Mouse (Mus musculus): ENCODE data around the gene Arhgap10.

Arhgap10 gene

DNA sequence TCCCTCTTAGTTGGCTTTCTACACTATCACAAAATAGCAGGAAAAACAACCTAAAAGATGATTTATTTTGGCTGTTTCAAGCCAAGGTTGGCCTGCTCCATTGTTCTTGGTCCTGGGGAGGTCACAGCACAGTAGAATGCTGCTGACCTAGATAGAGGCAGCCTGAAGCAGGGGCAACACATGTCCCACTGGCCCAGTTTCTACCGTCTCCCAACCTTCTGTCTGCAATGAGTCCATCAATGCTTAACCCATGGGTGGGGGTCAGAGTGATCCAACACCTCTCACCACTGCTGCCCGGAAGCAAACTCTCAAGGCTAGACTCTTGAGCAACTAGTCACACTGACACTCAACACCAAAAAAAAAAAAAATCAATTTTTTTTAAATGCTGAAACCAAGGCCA, 31.0 kb downstream of the Arhgap10 start:
- peak; percentile 49 for DNase-seq (ENCODE audit: low read depth, low spot score)

DNA sequence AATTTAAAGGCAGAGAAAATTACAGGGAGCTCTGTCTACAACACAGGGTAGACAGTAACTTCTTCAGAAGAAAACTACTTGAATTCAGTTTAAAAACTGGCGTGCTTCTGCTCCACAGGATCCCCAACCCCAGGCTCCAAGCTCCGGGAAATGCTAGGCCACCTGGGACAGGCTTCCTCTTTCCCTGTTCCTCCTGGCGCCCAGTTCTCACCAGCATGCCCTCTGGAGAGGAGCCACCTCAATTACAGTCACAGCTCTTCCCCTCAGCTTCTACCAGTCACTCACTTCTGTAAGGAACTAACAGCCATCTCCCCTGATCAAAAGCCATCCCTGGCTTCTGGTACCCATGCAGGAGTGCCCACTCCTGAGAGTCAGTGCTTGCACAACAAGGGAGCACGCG, 32.9 kb downstream of the Arhgap10 start:
- peak; percentile 27 for DNase-seq (ENCODE audit: low read depth, low spot score)

DNA sequence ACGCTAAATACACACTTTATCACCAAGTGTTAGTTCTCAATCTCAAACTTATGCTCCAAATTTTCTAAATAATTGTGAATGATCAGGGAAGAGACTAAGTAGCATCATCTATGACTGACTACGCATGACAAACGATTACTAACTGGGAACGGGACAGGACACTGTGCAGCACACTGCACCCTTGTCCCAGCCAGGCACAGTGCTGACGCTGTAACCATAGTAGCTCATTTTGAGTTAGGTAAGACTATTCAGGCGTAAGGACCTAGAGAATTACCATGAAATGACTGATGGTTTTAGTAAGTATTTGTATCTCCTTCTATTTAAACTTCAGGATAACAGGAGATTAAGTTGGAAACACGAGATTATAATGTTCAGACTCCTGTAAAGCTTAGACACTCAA, 33.5 kb downstream of the Arhgap10 start:
- no peak for DNase-seq (ENCODE audit: low read depth, low spot score)

DNA sequence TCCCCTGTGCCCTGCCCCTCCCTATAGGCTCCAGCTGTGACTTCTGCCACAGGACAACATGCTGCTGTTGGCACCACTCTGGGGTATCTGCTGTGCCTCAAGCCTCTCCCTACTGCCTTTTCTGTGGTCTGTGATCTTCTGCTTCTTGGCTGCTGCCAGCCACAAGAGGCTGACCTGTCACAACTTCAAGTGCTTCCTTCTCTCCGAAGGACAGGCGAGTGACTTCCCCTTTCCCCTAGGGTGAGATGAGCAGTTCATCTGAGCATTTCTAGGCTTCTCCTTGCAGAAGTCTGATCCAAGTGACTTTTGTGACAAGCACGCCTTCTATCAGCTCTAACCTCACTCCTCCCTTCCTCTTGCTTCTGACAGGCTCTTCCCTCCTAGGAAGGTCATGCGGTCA, 34.1 kb downstream of the Arhgap10 start:
- DNase-seq (ENCODE audit: low read depth, low spot score) = peak; percentile 17

DNA sequence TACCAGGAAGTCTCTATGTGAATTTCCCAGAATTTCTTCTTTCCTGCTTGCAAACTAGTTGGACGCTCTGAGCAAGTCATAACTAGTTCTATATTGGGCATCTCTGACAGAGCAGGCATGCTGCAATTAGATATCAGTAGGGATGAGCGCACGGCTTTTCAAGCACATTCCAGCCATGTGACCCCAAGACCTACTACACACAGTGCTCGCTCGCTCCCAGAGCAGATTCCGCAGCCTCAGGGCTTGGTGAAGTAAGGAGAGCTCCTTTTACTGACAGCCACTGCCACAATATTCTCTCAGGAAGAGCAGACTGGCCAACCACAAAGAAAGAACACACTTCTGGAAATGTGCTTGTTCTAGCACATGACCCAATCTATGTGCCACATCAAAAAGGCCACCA, 36.0 kb downstream of the Arhgap10 start:
- DNase-seq (ENCODE audit: low read depth, low spot score) = no peak

DNA sequence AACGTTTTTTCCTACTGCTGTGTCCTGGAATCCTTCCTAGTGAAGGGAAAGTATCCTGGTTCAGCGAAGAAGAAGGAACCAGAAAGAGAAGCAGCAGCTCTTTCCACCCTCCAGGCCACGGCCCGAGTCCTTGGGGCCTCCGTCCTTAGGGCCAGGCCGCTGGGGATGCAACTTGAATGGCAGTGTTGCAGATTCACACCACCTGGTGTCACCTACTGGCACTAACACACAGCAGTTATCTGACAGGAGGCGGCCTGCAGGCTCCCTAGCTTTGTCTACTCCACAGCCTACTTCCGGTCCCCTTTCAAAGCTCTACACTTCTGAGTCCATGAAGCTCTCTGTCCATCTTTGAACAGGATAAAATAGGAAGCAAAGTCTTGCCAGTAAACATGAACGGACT, 37.8 kb downstream of the Arhgap10 start:
- no peak for DNase-seq (ENCODE audit: low read depth, low spot score)

DNA sequence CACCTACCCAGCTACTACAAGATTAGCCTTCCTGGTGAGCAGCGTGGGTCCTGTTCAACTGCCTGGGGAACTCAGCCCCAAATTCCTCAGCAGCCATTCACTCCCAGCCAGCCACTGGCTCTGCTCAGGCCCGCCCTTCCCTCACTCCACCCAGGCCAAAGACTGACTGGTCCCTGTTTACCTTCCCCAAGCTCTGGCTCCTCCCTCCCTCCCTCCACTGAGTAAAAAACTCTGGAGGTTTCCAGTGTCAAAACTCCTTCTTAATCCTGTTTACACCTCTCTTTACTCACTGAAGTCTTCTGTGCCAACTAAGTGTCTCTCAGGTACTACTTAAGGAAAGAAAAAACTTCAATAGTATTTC, 38.9 kb downstream of the Arhgap10 start:
- DNase-seq (ENCODE audit: low read depth, low spot score) = no peak

DNA sequence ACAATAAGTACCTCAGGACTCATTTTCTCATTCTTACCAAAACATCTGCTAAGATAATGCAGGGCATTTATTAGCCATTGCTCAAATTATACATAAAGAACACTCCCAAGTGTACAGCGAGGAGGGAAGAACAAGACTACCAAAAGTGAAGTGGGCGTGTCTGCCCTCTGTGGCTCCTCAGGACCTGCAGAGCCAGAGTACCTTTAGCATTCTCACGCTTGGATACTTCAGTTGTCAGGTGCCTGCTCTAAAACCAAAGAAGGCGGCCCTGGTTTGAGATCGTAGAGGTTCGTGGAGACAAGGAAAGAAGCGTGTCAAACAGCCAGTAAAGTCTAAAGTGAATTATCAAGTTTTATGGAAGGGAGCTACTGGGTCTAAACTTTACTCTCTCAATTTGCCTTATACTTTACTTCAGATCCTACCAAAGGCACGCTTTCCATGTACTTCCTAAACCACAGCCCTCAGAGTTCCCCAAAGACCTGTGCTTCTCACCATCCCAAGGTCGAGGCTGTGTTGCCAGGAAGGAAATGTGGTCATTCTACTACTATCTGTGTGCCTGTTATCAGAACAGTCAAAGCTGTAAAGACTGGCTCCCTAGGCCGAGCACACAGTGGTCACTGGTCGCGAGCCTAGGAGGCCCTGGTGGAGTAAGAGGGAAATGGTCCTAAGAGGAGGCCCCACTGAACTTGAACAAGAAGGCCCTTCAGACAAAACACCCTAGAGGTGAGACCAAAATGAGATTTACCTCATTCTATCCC, 39.4 kb downstream of the Arhgap10 start:
- no peak for DNase-seq (ENCODE audit: low read depth, low spot score)

DNA sequence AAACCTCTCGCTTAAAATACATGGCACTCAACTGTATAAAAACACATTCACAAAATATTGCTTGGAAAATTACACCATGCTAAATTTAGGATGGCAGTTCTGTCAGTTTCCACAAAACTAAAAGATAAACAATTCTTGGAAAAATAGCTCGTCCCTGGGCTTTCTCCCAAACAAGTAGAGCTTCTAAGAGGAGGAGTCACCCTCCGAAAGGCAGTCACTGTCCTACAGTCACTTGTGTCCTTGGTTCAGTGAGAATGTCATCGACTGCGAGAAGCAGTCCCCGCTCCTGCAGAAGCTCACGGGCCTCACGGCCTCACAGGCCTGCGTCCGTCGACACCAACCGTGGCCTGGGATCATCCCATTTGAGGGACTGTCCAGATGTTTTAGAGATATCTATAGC, 40.1 kb downstream of the Arhgap10 start:
- peak; percentile 41 for DNase-seq (ENCODE audit: low read depth, low spot score)

DNA sequence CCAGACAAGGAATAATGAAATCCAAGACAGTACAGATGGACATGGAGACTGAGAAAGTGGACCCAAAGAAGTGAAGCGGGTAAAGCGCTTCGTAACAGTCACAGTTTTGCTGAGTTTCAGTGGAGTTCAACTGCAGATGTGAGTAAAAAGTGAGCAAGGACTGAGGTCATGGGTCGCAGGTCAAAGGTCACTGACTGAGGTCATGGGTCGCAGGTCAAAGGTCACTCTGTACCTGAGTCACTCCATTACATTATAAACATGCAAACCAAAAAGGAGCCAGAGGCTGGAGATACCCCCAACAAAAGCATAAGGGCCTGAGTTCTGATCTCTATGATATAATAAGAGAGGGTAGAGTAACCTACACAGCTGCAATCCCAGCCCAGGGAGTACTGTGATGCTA, 43.1 kb downstream of the Arhgap10 start:
- no peak for DNase-seq (ENCODE audit: low read depth, low spot score)

DNA sequence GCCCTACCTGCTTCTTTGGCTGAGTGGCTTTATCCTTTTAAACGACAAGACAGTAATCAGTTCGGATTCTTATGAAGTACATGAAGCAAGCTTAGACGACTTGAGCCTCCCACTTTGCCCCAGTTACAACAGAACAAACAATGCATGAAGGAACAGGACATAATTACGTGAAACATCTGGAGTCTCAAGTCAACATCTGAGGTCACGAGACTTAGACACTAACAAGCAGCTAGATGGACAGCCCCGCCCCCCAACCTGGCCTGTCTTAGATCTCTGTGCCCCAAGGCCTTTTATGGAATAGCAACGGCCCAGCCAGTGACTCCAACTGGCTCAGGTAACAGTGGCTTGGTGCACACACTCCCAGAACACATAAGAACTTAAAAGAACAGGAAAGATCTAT, 44.0 kb downstream of the Arhgap10 start:
- no peak for DNase-seq (ENCODE audit: low read depth, low spot score)

DNA sequence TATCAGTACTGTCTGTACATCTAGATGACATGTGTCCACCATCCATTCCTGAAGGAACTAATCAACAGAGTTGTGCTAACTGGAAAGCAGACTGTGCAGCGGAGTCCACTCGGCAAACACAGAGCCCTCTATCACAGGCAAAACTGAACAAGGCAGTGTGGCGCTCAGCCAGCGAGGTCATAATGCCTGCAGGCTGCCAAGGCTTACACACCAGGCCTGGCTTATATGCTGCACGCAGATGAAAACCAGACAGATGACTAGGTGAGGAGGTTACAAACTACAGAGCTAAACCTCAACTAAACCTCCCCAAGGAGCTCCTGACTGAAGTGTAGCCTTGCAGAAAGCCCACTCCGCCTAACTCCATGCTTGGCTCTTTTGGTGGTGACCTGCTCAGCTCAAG, 44.4 kb downstream of the Arhgap10 start:
- peak; percentile 44 for DNase-seq (ENCODE audit: low read depth, low spot score)

DNA sequence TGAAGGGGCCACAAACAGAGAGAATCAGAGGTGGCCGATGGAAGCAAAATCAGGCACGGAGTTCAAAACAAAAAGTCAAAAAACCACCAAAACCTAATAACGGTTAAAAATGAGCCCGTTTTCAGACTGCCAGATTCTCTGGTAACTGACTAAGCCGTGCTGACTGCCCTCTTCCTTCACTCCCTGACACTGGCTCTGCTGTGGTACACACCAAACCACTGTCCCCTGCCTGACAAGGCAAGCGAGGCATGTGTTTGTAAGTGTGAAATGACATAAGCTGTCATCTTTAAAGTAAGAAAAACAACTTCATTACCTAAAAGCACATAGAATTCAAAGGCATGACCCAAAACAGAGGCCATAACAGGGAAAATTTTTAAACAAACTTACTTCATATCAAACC, 56.4 kb downstream of the Arhgap10 start:
- no peak for DNase-seq (ENCODE audit: low read depth, low spot score)

DNA sequence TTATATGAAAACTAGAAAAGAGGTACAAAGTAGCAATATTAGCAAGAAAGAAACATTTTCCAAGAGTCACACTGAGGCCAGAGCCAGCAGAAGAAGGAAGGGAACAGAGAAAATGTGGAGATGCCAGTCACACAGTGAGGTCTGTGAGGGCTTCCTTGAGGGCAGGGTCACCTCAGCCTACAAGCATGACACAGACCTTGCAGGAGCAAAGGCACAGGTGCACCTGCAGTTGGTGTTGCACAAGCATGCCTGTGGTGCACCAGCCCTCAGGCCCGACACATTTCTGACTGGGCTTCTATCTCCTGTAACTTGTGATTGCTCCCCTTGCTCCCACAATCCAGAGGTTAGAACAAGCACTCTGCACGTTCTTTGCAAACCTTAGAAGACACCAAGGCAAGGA, 57.4 kb downstream of the Arhgap10 start:
- no peak for DNase-seq (ENCODE audit: low read depth, low spot score)

DNA sequence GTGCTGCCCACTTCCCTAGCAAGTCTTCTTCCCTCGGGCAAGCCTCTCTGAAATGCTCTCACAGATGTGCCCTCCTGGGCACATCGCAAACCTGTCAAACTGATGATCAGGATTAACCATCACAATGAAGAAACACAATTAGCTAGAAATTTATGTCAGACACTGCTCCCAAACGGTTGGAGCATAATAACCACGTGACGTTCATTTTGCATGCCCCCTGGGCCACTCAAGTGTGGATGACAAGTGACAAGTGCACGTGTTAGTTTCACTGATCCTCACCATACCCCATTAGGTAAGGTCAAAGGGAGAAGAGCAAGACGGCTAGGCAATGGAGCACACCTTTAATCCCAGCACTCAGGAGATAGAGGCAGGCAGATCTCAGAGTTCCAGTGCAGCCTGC, 58.1 kb downstream of the Arhgap10 start:
- DNase-seq (ENCODE audit: low read depth, low spot score) = no peak

DNA sequence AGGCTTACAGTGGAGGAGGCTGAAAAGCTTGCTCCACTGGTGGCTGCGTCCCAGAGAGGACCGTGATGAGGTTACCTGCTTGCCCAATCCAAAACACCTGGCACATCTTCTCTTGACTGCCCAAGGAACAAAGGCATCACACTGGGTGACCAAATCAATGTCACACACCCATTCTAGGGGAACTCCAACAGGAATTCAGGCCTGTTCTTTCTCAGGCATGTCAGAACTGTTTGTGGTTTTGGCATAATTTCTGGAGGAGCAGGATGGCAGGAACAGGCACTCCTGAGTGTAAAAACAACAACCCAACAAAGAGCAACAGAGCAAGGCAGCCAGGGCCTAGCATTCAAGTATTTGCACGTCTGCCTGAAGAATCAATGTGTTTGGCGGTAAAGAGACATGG, 59.2 kb downstream of the Arhgap10 start:
- no peak for DNase-seq (ENCODE audit: low read depth, low spot score)

DNA sequence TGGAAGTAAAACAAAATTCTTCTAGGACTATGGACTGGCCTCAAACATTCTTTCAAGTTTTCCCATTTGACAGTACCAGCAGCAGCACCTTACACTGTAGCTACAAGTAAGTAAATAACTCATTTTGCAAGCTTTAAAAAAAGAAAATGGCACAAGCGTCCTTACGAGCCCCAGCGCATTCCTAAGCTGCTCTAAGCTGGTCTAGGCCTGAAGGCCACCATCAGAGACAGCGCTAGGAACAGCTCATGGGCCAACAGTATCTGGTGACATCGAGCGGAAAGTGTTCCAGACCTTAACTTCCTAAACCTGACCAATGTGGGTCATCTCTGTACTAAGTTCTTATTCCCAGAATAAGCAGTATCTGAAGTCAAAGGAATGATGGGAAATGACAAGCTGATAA, 61.5 kb downstream of the Arhgap10 start:
- no peak for DNase-seq (ENCODE audit: low read depth, low spot score)

DNA sequence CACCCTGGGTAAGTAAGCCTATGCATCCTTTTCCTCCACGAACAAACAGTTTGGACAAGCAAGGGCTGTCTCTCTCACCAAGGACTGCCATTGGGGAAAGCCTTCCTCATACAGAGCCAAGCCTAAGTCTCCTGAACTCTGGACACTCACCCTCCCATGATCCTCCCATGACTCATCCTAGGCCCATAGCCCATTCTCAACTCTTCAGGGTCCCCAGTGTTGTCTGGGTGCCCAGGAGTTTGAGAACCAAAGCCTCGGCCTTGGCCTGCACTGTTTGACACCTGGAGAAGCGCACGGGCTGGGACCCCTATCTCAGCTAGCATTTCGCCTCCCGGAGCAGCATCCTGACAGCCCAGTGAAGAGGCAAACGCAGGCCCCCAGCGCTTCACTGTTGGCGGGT, 63.9 kb downstream of the Arhgap10 start:
- DNase-seq (ENCODE audit: low read depth, low spot score) = no peak

DNA sequence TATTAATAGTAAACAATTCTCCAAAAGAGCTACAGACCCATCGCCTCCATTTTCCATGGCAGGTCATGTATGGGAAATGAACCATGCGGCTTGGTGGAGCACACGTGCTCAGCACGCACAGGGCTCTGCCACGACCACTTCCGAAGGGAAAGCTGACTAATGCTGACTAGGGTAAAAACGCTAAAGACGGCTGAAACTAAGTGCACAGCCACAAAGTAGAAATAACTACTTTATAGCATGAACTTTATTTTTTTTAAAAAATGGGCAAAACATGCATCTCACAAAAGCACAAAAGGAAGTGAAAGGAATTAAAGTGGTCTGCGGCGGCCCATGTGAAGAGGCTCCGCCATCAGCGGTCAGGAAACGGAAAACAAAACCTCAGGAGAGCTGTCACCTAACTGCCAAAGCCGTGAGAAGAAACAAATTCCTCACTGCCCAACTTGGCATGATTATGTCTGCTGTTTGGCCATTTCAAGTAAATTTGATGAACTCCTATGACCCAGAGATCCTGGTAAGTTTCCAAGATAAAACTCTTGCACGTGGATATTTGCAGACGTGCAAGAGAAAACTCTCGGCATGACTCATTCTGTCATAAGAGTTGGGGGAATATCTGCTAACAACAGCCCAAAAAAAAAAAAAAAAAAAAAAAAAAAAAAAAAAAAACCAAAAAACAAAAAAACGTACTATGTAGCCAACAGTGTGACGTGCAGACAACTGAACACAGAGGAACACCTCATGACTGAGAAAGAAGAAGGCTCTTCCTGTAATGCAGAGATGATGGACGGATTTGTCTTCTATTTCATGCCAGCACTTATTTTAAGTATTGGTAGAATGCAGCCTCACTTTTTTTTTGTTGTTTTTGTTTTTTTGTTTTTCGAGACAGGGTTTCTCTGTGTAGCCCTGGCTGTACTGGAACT, 66.0 kb downstream of the Arhgap10 start:
- DNase-seq (ENCODE audit: low read depth, low spot score) = no peak

DNA sequence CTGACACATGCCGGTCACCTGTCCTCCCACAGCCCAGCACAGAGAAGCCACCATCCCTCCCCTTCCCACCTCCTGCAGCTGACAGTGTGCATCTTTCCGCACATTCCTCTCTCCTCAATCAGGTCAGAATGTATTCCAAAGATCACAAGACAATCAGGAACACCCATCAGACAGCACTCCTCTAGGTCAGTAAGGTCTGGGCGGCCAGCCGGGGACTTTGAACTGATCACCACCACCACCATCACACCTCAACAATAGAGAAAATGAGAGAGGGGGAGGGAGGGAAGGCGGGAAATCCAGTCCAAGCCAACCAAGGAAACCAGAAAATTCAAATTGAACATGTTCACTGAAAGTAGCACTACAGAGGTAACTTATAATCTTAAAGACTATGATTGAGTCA, 66.7 kb downstream of the Arhgap10 start:
- no peak for DNase-seq (ENCODE audit: low read depth, low spot score)

DNA sequence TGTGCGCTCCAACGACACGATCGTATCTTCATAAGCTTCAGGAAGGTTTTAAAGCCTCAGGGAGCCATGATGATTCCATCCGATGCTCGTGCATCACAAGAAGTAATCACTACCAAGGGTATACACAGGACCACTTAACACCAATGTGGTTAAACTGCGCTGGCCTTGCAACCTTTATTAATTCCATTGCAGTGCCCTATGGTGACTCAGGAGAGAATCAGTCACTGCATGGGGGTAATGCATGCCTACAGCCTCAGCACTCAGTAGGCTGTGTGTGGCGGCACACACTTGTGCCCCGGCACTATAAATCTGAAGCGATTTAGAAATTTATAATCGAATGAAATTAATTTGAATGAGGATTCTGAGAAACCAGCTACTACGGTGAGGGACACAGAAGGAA, 71.5 kb downstream of the Arhgap10 start:
- DNase-seq (ENCODE audit: low read depth, low spot score) = no peak

DNA sequence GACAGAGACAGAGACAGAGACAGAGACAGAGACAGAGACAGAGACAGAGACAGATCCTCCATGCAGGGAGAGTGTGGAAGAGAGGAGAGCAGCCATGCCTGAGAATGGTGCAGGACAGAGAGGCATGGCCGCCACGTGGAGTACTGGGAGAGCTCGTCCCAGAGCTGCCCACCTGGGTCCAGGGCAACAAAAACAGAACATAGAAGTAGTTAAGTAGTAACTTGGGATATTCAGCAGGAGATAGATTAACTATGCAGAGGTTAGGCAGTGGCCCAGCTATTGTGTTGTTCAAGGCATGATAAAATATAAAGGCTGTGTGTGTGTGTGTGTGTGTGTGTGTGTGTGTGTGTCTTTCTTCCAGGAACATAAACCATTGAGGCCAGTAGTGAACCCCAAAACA, 72.1 kb downstream of the Arhgap10 start:
- DNase-seq (ENCODE audit: low read depth, low spot score) = no peak
